Mouse (Mus musculus): Measurements from ENCODE around the gene Setmar. TPM values are rescaled to one million over a fixed set of nuclear protein-coding genes. Genes with fewer than 3 reads are reported as not detected.
"Not testable (repeated sequence)": the region's sequence is repeated elsewhere in the genome, so short reads cannot be mapped to it uniquely, and the experiment has no call there.

Setmar gene
- 5.6 and 7.1 TPM in 2 replicates for polyA plus RNA-seq (2016; fragmentation: Nextera tagmentation; extraction: Ambion mirVana)

GRCm38 (mm10) chr6:108064918-108065526, at the start of gene Setmar:
Gene Setmar (plus strand): TSS chr6:108065045.
- no peaks in the 10 kb centered on the region for H3K9me3 ChIP-seq (replicated peaks)
- H3K27ac ChIP-seq, result peak within 1 kb of the TSS; percentile 91
- DNase-seq (ENCODE audit: low spot score), result peak; percentile 96
- no peaks in the 10 kb centered on the region for H3K27me3 ChIP-seq (ENCODE audit: low read depth, poor library complexity, severe bottlenecking)
- H3K4me3 ChIP-seq, result peak within 1 kb of the TSS; percentile 63
- no peaks in the 10 kb centered on the region for H3K4me1 ChIP-seq
- under 1% methylated on average over 24 of the region's 24 CpGs for WGBS
- no peaks in the 10 kb centered on the region for H3K36me3 ChIP-seq

- no peaks in the 10 kb centered on the region for H3K36me3 ChIP-seq
- H3K27me3 ChIP-seq (ENCODE audit: low read depth, poor library complexity, severe bottlenecking), result no peaks in the 10 kb centered on the region
- no peaks in the 10 kb centered on the region for H3K4me1 ChIP-seq
- no peak overlapping the region for H3K27ac ChIP-seq
- no peaks in the 10 kb centered on the region for H3K9me3 ChIP-seq (replicated peaks)
- 87% methylated on average over 5 of the region's 5 CpGs for WGBS
- DNase-seq (ENCODE audit: low spot score), result no peak
- H3K4me3 ChIP-seq, result no peak overlapping the region
These were observed 43.2 kb upstream of the Setmar start for GRCm38 (mm10) chr6:108021646-108022045.

- WGBS, result 4% methylated on average over 2 of the region's 2 CpGs
- H3K27me3 ChIP-seq (ENCODE audit: low read depth, poor library complexity, severe bottlenecking); H3K4me3 ChIP-seq; H3K36me3 ChIP-seq; H3K27ac ChIP-seq; H3K4me1 ChIP-seq; H3K9me3 ChIP-seq (replicated peaks): not testable (repeated sequence)
- DNase-seq (ENCODE audit: low spot score), result peak; percentile 51
These were observed 9.8 kb upstream of the Setmar start for GRCm38 (mm10) chr6:108055041-108055440.

- WGBS, result 79% methylated on average over 3 of the region's 3 CpGs
- Histone ChIP-seq H3K36me3 (no peaks in the 10 kb centered on the region), H3K4me3 (no peak overlapping the region), H3K27me3 (ENCODE audit: low read depth, poor library complexity, severe bottlenecking) (no peaks in the 10 kb centered on the region), H3K27ac (no peak overlapping the region), H3K4me1 (no peaks in the 10 kb centered on the region), H3K9me3 (replicated peaks) (no peaks in the 10 kb centered on the region)
- DNase-seq (ENCODE audit: low spot score), result no peak
These were observed 8.9 kb upstream of the Setmar start for GRCm38 (mm10) chr6:108055946-108056345.

GRCm38 (mm10) chr6:108057353-108057752, 7.5 kb upstream of the Setmar start:
- no peak overlapping the region for H3K4me3 ChIP-seq
- no peaks in the 10 kb centered on the region for H3K9me3 ChIP-seq (replicated peaks)
- no peaks in the 10 kb centered on the region for H3K36me3 ChIP-seq
- DNase-seq (ENCODE audit: low spot score), result no peak
- WGBS, result 72% methylated on average over 4 of the region's 4 CpGs
- H3K4me1 ChIP-seq, result no peaks in the 10 kb centered on the region
- H3K27me3 ChIP-seq (ENCODE audit: low read depth, poor library complexity, severe bottlenecking), result no peaks in the 10 kb centered on the region
- H3K27ac ChIP-seq, result no peak overlapping the region

- no peak overlapping the region for H3K4me3 ChIP-seq
- no peaks in the 10 kb centered on the region for H3K4me1 ChIP-seq
- 90% methylated on average over 5 of the region's 5 CpGs for WGBS
- no peak for DNase-seq (ENCODE audit: low spot score)
- H3K27me3 ChIP-seq (ENCODE audit: low read depth, poor library complexity, severe bottlenecking), result no peaks in the 10 kb centered on the region
- no peak overlapping the region for H3K27ac ChIP-seq
- H3K36me3 ChIP-seq, result no peaks in the 10 kb centered on the region
- no peaks in the 10 kb centered on the region for H3K9me3 ChIP-seq (replicated peaks)
These were observed 6.8 kb upstream of the Setmar start for GRCm38 (mm10) chr6:108058066-108058465.

- Histone ChIP-seq H3K9me3 (replicated peaks) (no peaks in the 10 kb centered on the region), H3K36me3 (no peaks in the 10 kb centered on the region), H3K27me3 (ENCODE audit: low read depth, poor library complexity, severe bottlenecking) (no peaks in the 10 kb centered on the region), H3K4me1 (no peaks in the 10 kb centered on the region), H3K4me3 (no peak overlapping the region), H3K27ac (no peak overlapping the region)
- DNase-seq (ENCODE audit: low spot score), result no peak
- WGBS, result 91% methylated on average over 3 of the region's 3 CpGs
These were observed 3.7 kb upstream of the Setmar start for GRCm38 (mm10) chr6:108061121-108061520.

GRCm38 (mm10) chr6:108065583-108065982, 738 bp downstream of the Setmar start:
- H3K9me3 ChIP-seq (replicated peaks), result no peaks in the 10 kb centered on the region
- H3K27me3 ChIP-seq (ENCODE audit: low read depth, poor library complexity, severe bottlenecking), result no peaks in the 10 kb centered on the region
- 8% methylated on average over 6 of the region's 6 CpGs for WGBS
- H3K36me3 ChIP-seq, result no peaks in the 10 kb centered on the region
- H3K27ac ChIP-seq, result peak overlapping the region; percentile 91
- H3K4me3 ChIP-seq, result peak overlapping the region; percentile 63
- DNase-seq (ENCODE audit: low spot score), result peak; percentile 66
- no peaks in the 10 kb centered on the region for H3K4me1 ChIP-seq

GRCm38 (mm10) chr6:108070947-108071346, 6.1 kb downstream of the Setmar start:
- 96% methylated on average over 7 of the region's 7 CpGs for WGBS
- H3K36me3 ChIP-seq, result peaks cover 9% of the 10 kb centered on the region
- no peaks in the 10 kb centered on the region for H3K9me3 ChIP-seq (replicated peaks)
- no peak for DNase-seq (ENCODE audit: low spot score)
- no peaks in the 10 kb centered on the region for H3K4me1 ChIP-seq
- no peak overlapping the region for H3K4me3 ChIP-seq
- no peak overlapping the region for H3K27ac ChIP-seq
- no peaks in the 10 kb centered on the region for H3K27me3 ChIP-seq (ENCODE audit: low read depth, poor library complexity, severe bottlenecking)

- Histone ChIP-seq H3K4me3 (no peak overlapping the region), H3K4me1 (no peaks in the 10 kb centered on the region), H3K36me3 (peaks cover 16% of the 10 kb centered on the region), H3K9me3 (replicated peaks) (no peaks in the 10 kb centered on the region), H3K27me3 (ENCODE audit: low read depth, poor library complexity, severe bottlenecking) (no peaks in the 10 kb centered on the region), H3K27ac (no peak overlapping the region)
- WGBS, result 81% methylated on average over 5 of the region's 5 CpGs
- no peak for DNase-seq (ENCODE audit: low spot score)
These were observed 8.2 kb downstream of the Setmar start for GRCm38 (mm10) chr6:108073071-108073470.

GRCm38 (mm10) chr6:108073931-108074330, 9.1 kb downstream of the Setmar start:
- no peak for DNase-seq (ENCODE audit: low spot score)
- Histone ChIP-seq H3K36me3 (peaks cover 16% of the 10 kb centered on the region), H3K27me3 (ENCODE audit: low read depth, poor library complexity, severe bottlenecking) (no peaks in the 10 kb centered on the region), H3K4me1 (no peaks in the 10 kb centered on the region), H3K27ac (no peak overlapping the region), H3K9me3 (replicated peaks) (no peaks in the 10 kb centered on the region), H3K4me3 (no peak overlapping the region)
- WGBS, result 94% methylated on average over 2 of the region's 2 CpGs

GRCm38 (mm10) chr6:108074624-108075023, 9.8 kb downstream of the Setmar start:
- no peaks in the 10 kb centered on the region for H3K27me3 ChIP-seq (ENCODE audit: low read depth, poor library complexity, severe bottlenecking)
- 95% methylated on average over 10 of the region's 10 CpGs for WGBS
- peaks cover 16% of the 10 kb centered on the region for H3K36me3 ChIP-seq
- H3K4me1 ChIP-seq, result no peaks in the 10 kb centered on the region
- DNase-seq (ENCODE audit: low spot score), result no peak
- H3K4me3 ChIP-seq, result no peak overlapping the region
- H3K27ac ChIP-seq, result no peak overlapping the region
- no peaks in the 10 kb centered on the region for H3K9me3 ChIP-seq (replicated peaks)

- Histone ChIP-seq H3K36me3 (peaks cover 16% of the 10 kb centered on the region), H3K4me3 (no peak overlapping the region), H3K9me3 (replicated peaks) (no peaks in the 10 kb centered on the region), H3K27ac (no peak overlapping the region), H3K27me3 (ENCODE audit: low read depth, poor library complexity, severe bottlenecking) (no peaks in the 10 kb centered on the region), H3K4me1 (peaks cover 4% of the 10 kb centered on the region; the same call in 1 of the 2 replicates)
- DNase-seq (ENCODE audit: low spot score), result no peak
- whole genome bisulfite sequencing, result 94% methylated on average over 7 of the region's 7 CpGs
These were observed 11.0 kb downstream of the Setmar start for GRCm38 (mm10) chr6:108075857-108076256.

GRCm38 (mm10) chr6:108091296-108091695, 26.5 kb downstream of the Setmar start:
- Histone ChIP-seq H3K9me3 (replicated peaks) (no peaks in the 10 kb centered on the region), H3K27me3 (ENCODE audit: low read depth, poor library complexity, severe bottlenecking) (no peaks in the 10 kb centered on the region), H3K4me1 (no peaks in the 10 kb centered on the region), H3K4me3 (no peak overlapping the region), H3K27ac (no peak overlapping the region), H3K36me3 (no peaks in the 10 kb centered on the region)
- DNase-seq (ENCODE audit: low spot score), result no peak
- 60% methylated on average over 1 of the region's 1 CpGs for WGBS
